Mouse (Mus musculus): ENCODE measurements at regions not wholly inside any gene's neighbourhood (a gene's known extent, or its start where the extent isn't known, plus 50 kb on each side); places are given as distances from the start of the nearest gene placed in this dataset.

GRCm38 (mm10) chr12:26877284-26877683 lies 408.3 kb downstream of the Cmpk2 start:
- Histone ChIP-seq H3K9me3 (ENCODE audit: control insufficient read depth, low read length) (no peaks in the 10 kb centered on the region), H3K27me3 (ENCODE audit: control insufficient read depth, insufficient read depth, low read length) (no peaks in the 10 kb centered on the region), H3K4me1 (replicated peaks; ENCODE audit: control insufficient read depth, insufficient read depth, low read length) (no peaks in the 10 kb centered on the region), H3K9ac (ENCODE audit: low read depth, low read length) (no peak overlapping the region), H3K4me2 (replicated peaks; ENCODE audit: low read depth, low read length) (no peak overlapping the region), H3K27ac (ENCODE audit: low read depth, low read length) (no peak overlapping the region), H3K36me3 (ENCODE audit: control insufficient read depth, insufficient read depth, low read length) (no peaks in the 10 kb centered on the region), H3K4me3 (ENCODE audit: low read depth, low read length) (no peak overlapping the region)
- no peak for DNase-seq (ENCODE audit: low spot score)
- no peak for ATAC-seq (ENCODE audit: low FRiP score)
- 84% methylated on average over 3 of the region's 3 CpGs for WGBS

GRCm38 (mm10) chr12:26872466-26872865 lies 403.5 kb downstream of the Cmpk2 start:
- ATAC-seq (ENCODE audit: low FRiP score) (no peak), DNase-seq (ENCODE audit: low spot score) (peak; percentile 32)
- no peak overlapping the region for H3K4me2 ChIP-seq (replicated peaks; ENCODE audit: low read depth, low read length)
- no peak overlapping the region for H3K9ac ChIP-seq (ENCODE audit: low read depth, low read length)
- H3K27me3 ChIP-seq (ENCODE audit: control insufficient read depth, insufficient read depth, low read length): no peaks in the 10 kb centered on the region
- peak overlapping the region; percentile 9; the same call in 1 of the 2 replicates for H3K27ac ChIP-seq (ENCODE audit: low read depth, low read length)
- 27% methylated on average over 3 of the region's 3 CpGs for WGBS
- no peaks in the 10 kb centered on the region for H3K9me3 ChIP-seq (ENCODE audit: control insufficient read depth, low read length)
- no peaks in the 10 kb centered on the region for H3K36me3 ChIP-seq (ENCODE audit: control insufficient read depth, insufficient read depth, low read length)
- H3K4me3 ChIP-seq (ENCODE audit: low read depth, low read length): no peak overlapping the region
- no peaks in the 10 kb centered on the region for H3K4me1 ChIP-seq (replicated peaks; ENCODE audit: control insufficient read depth, insufficient read depth, low read length)

GRCm38 (mm10) chr12:26867731-26868130 lies 398.7 kb downstream of the Cmpk2 start:
- DNase-seq (ENCODE audit: low spot score) (no peak), ATAC-seq (ENCODE audit: low FRiP score) (no peak)
- Histone ChIP-seq H3K4me1 (replicated peaks; ENCODE audit: control insufficient read depth, insufficient read depth, low read length) (no peaks in the 10 kb centered on the region), H3K36me3 (ENCODE audit: control insufficient read depth, insufficient read depth, low read length) (no peaks in the 10 kb centered on the region), H3K9me3 (ENCODE audit: control insufficient read depth, low read length) (no peaks in the 10 kb centered on the region), H3K27ac (ENCODE audit: low read depth, low read length) (no peak overlapping the region), H3K27me3 (ENCODE audit: control insufficient read depth, insufficient read depth, low read length) (no peaks in the 10 kb centered on the region), H3K4me3 (ENCODE audit: low read depth, low read length) (no peak overlapping the region), H3K4me2 (replicated peaks; ENCODE audit: low read depth, low read length) (no peak overlapping the region), H3K9ac (ENCODE audit: low read depth, low read length) (no peak overlapping the region)
- WGBS: 86% methylated on average over 6 of the region's 6 CpGs

GRCm38 (mm10) chr12:26855091-26855516 lies 386.1 kb downstream of the Cmpk2 start:
- Histone ChIP-seq H3K4me1 (replicated peaks; ENCODE audit: control insufficient read depth, insufficient read depth, low read length) (no peaks in the 10 kb centered on the region), H3K36me3 (ENCODE audit: control insufficient read depth, insufficient read depth, low read length) (no peaks in the 10 kb centered on the region), H3K9ac (ENCODE audit: low read depth, low read length) (no peak overlapping the region), H3K27me3 (ENCODE audit: control insufficient read depth, insufficient read depth, low read length) (no peaks in the 10 kb centered on the region), H3K4me3 (ENCODE audit: low read depth, low read length) (no peak overlapping the region), H3K4me2 (replicated peaks; ENCODE audit: low read depth, low read length) (no peak overlapping the region), H3K9me3 (ENCODE audit: control insufficient read depth, low read length) (no peaks in the 10 kb centered on the region), H3K27ac (ENCODE audit: low read depth, low read length) (no peak overlapping the region)
- ATAC-seq (ENCODE audit: low FRiP score): no peak
- DNase-seq (ENCODE audit: low spot score): no peak
- 62% methylated on average over 1 of the region's 1 CpGs for WGBS

GRCm38 (mm10) chr12:26844917-26845316 lies 375.9 kb downstream of the Cmpk2 start:
- H3K9me3 ChIP-seq (ENCODE audit: control insufficient read depth, low read length): no peaks in the 10 kb centered on the region
- WGBS: 53% methylated on average over 12 of the region's 12 CpGs
- no peak overlapping the region for H3K4me3 ChIP-seq (ENCODE audit: low read depth, low read length)
- no peak overlapping the region for H3K9ac ChIP-seq (ENCODE audit: low read depth, low read length)
- ATAC-seq (ENCODE audit: low FRiP score) (no peak), DNase-seq (ENCODE audit: low spot score) (peak; percentile 13)
- no peaks in the 10 kb centered on the region for H3K27me3 ChIP-seq (ENCODE audit: control insufficient read depth, insufficient read depth, low read length)
- H3K36me3 ChIP-seq (ENCODE audit: control insufficient read depth, insufficient read depth, low read length): no peaks in the 10 kb centered on the region
- H3K27ac ChIP-seq (ENCODE audit: low read depth, low read length): no peak overlapping the region
- no peak overlapping the region for H3K4me2 ChIP-seq (replicated peaks; ENCODE audit: low read depth, low read length)
- H3K4me1 ChIP-seq (replicated peaks; ENCODE audit: control insufficient read depth, insufficient read depth, low read length): no peaks in the 10 kb centered on the region

GRCm38 (mm10) chr12:26842696-26843095 lies 373.7 kb downstream of the Cmpk2 start:
- WGBS: 23% methylated on average over 5 of the region's 5 CpGs
- H3K9ac ChIP-seq (ENCODE audit: low read depth, low read length): no peak overlapping the region
- no peaks in the 10 kb centered on the region for H3K9me3 ChIP-seq (ENCODE audit: control insufficient read depth, low read length)
- no peaks in the 10 kb centered on the region for H3K36me3 ChIP-seq (ENCODE audit: control insufficient read depth, insufficient read depth, low read length)
- H3K4me1 ChIP-seq (replicated peaks; ENCODE audit: control insufficient read depth, insufficient read depth, low read length): no peaks in the 10 kb centered on the region
- no peaks in the 10 kb centered on the region for H3K27me3 ChIP-seq (ENCODE audit: control insufficient read depth, insufficient read depth, low read length)
- DNase-seq (ENCODE audit: low spot score) (peak; percentile 9), ATAC-seq (ENCODE audit: low FRiP score) (no peak)
- H3K4me2 ChIP-seq (replicated peaks; ENCODE audit: low read depth, low read length): no peak overlapping the region
- H3K4me3 ChIP-seq (ENCODE audit: low read depth, low read length): no peak overlapping the region
- no peak overlapping the region for H3K27ac ChIP-seq (ENCODE audit: low read depth, low read length)

- H3K27me3 ChIP-seq (ENCODE audit: control insufficient read depth, insufficient read depth, low read length): no peaks in the 10 kb centered on the region
- ATAC-seq (ENCODE audit: low FRiP score) (peak; percentile 89), DNase-seq (ENCODE audit: low spot score) (peak; percentile 46)
- H3K36me3 ChIP-seq (ENCODE audit: control insufficient read depth, insufficient read depth, low read length): no peaks in the 10 kb centered on the region
- no peaks in the 10 kb centered on the region for H3K4me1 ChIP-seq (replicated peaks; ENCODE audit: control insufficient read depth, insufficient read depth, low read length)
- H3K9me3 ChIP-seq (ENCODE audit: control insufficient read depth, low read length): no peaks in the 10 kb centered on the region
- H3K27ac ChIP-seq (ENCODE audit: low read depth, low read length): peak overlapping the region; percentile 54
- no peak overlapping the region for H3K9ac ChIP-seq (ENCODE audit: low read depth, low read length)
- 0 out of 2 replicates have a peak overlapping the region, but pooled peaks have one; percentile 14 for H3K4me2 ChIP-seq (replicated peaks; ENCODE audit: low read depth, low read length)
- H3K4me3 ChIP-seq (ENCODE audit: low read depth, low read length): no peak overlapping the region
- WGBS: 61% methylated on average over 3 of the region's 3 CpGs
Observed at GRCm38 (mm10) chr12:26821257-26821968, 352.4 kb downstream of the Cmpk2 start.

- H3K36me3 ChIP-seq (ENCODE audit: control insufficient read depth, insufficient read depth, low read length): no peaks in the 10 kb centered on the region
- H3K27ac ChIP-seq (ENCODE audit: low read depth, low read length): no peak overlapping the region
- H3K4me3 ChIP-seq (ENCODE audit: low read depth, low read length): no peak overlapping the region
- no peaks in the 10 kb centered on the region for H3K9me3 ChIP-seq (ENCODE audit: control insufficient read depth, low read length)
- 91% methylated on average over 3 of the region's 3 CpGs for WGBS
- H3K27me3 ChIP-seq (ENCODE audit: control insufficient read depth, insufficient read depth, low read length): no peaks in the 10 kb centered on the region
- H3K4me1 ChIP-seq (replicated peaks; ENCODE audit: control insufficient read depth, insufficient read depth, low read length): no peaks in the 10 kb centered on the region
- DNase-seq (ENCODE audit: low spot score) (no peak), ATAC-seq (ENCODE audit: low FRiP score) (no peak)
- no peak overlapping the region for H3K4me2 ChIP-seq (replicated peaks; ENCODE audit: low read depth, low read length)
- H3K9ac ChIP-seq (ENCODE audit: low read depth, low read length): no peak overlapping the region
Observed at GRCm38 (mm10) chr12:26817866-26818265, 348.9 kb downstream of the Cmpk2 start.

GRCm38 (mm10) chr12:26815771-26816170 lies 346.8 kb downstream of the Cmpk2 start:
- no peaks in the 10 kb centered on the region for H3K27me3 ChIP-seq (ENCODE audit: control insufficient read depth, insufficient read depth, low read length)
- H3K9me3 ChIP-seq (ENCODE audit: control insufficient read depth, low read length): no peaks in the 10 kb centered on the region
- no peak overlapping the region for H3K4me3 ChIP-seq (ENCODE audit: low read depth, low read length)
- no peak overlapping the region for H3K27ac ChIP-seq (ENCODE audit: low read depth, low read length)
- ATAC-seq (ENCODE audit: low FRiP score) (no peak), DNase-seq (ENCODE audit: low spot score) (no peak)
- H3K4me1 ChIP-seq (replicated peaks; ENCODE audit: control insufficient read depth, insufficient read depth, low read length): no peaks in the 10 kb centered on the region
- H3K4me2 ChIP-seq (replicated peaks; ENCODE audit: low read depth, low read length): no peak overlapping the region
- no peaks in the 10 kb centered on the region for H3K36me3 ChIP-seq (ENCODE audit: control insufficient read depth, insufficient read depth, low read length)
- 78% methylated on average over 8 of the region's 8 CpGs for WGBS
- no peak overlapping the region for H3K9ac ChIP-seq (ENCODE audit: low read depth, low read length)

Measured in hindbrain, embryonic 11.5 days (tissue).